Mouse (Mus musculus) midbrain, embryonic 11.5 days (tissue): ENCODE data around the gene Erc2. TPM values are rescaled to one million over a fixed set of nuclear protein-coding genes. Genes with fewer than 3 reads are reported as not detected.

Experiments used
- ATAC-seq: fragments of 200-750 bp; cut with Nextera tagmentation; 2 replicates; pipeline ENCODE4 v1.8.0; 2017; ENCODE audit warnings: moderate TSS enrichment, moderate library complexity; ENCODE audit not compliant: low FRiP score
- DNase-seq: peaks from one replicate; pipeline ENCODE4 v3.0.0; 2015; ENCODE audit warnings: low spot score; ENCODE audit errors: missing footprints
- H3K27ac ChIP-seq: fragments of 300-500 bp; sonication (generic); 2 replicates; pipeline ENCODE4 v1.5.1; 2014; ENCODE audit warnings: low read depth, low read length
- H3K27me3 ChIP-seq: fragments of 300-500 bp; sonication (generic); 2 replicates; pipeline ENCODE4 v1.6.1; 2014; ENCODE audit warnings: mild to moderate bottlenecking, low read length, moderate library complexity, mixed read lengths; ENCODE audit not compliant: control insufficient read depth, insufficient read depth
- H3K36me3 ChIP-seq: fragments of 300-500 bp; sonication (generic); 2 replicates; pipeline ENCODE4 v1.6.1; 2014; ENCODE audit warnings: mild to moderate bottlenecking, low read length, moderate library complexity, mixed read lengths; ENCODE audit not compliant: control insufficient read depth, insufficient read depth
- H3K4me1 ChIP-seq: fragments of 300-500 bp; sonication (generic); 2 replicates; pipeline ENCODE4 v1.6.1; 2014; ENCODE audit warnings: low read length; ENCODE audit not compliant: control insufficient read depth, insufficient read depth
- H3K4me2 ChIP-seq: fragments of 300-500 bp; sonication (generic); 2 replicates; pipeline ENCODE4 v1.6.1; 2014; ENCODE audit warnings: mild to moderate bottlenecking, moderate library complexity
- H3K4me3 ChIP-seq: fragments of 300-500 bp; sonication (generic); 2 replicates; pipeline ENCODE4 v1.5.1; 2014; ENCODE audit warnings: low read depth, low read length
- H3K9ac ChIP-seq: fragments of 300-500 bp; sonication (generic); 2 replicates; pipeline ENCODE4 v1.6.1; 2014; ENCODE audit warnings: low read length
- H3K9me3 ChIP-seq: fragments of 300-500 bp; sonication (generic); 2 replicates; pipeline ENCODE4 v1.6.1; 2016; ENCODE audit warnings: low read length; ENCODE audit not compliant: control insufficient read depth
- WGBS: fragments of 180-500 bp; shearing (Covaris S2); extraction: QIAGEN DNeasy Blood & Tissue Kit; methylation state at CpG from one replicate; pipeline ENCODE4 v1.1.7; 2014; 5-methylcytosine and 5-hydroxymethylcytosine counted together
- polyA plus RNA-seq: library from polyadenylated mRNA; unstranded; fragments of >200 nt; fragmentation: Nextera tagmentation; extraction: Ambion mirVana; gene quantifications from 2 replicates; pipeline ENCODE4 v1.2.1, GENCODE M21; 2014

Gene Erc2
- polyA plus RNA-seq, 1 experiment from 2014 or later = 10.6 TPM

- H3K4me1 ChIP-seq = no peaks in the 10 kb centered on the region
- DNase-seq (no peak), ATAC-seq (no peak)
- H3K27ac ChIP-seq = no peak overlapping the region
- no peaks in the 10 kb centered on the region for H3K27me3 ChIP-seq
- H3K36me3 ChIP-seq = no peaks in the 10 kb centered on the region
- WGBS = 93% methylated on average over 1 of the region's 1 CpGs
- H3K4me2 ChIP-seq = no peak overlapping the region
- no peak overlapping the region for H3K4me3 ChIP-seq
- H3K9me3 ChIP-seq = no peaks in the 10 kb centered on the region
- no peak overlapping the region for H3K9ac ChIP-seq
These were observed 365.2 kb downstream of the Erc2 start for GRCm38 (mm10) chr14:27987422-27987821.

GRCm38 (mm10) chr14:27998551-27998950 lies 376.3 kb downstream of the Erc2 start:
- no peak for ATAC-seq
- DNase-seq = no peak
- no peak overlapping the region for H3K4me2 ChIP-seq
- H3K27ac ChIP-seq = no peak overlapping the region
- H3K4me1 ChIP-seq = no peaks in the 10 kb centered on the region
- H3K9me3 ChIP-seq = no peaks in the 10 kb centered on the region
- 54% methylated on average over 3 of the region's 3 CpGs for WGBS
- no peaks in the 10 kb centered on the region for H3K36me3 ChIP-seq
- H3K9ac ChIP-seq = no peak overlapping the region
- no peaks in the 10 kb centered on the region for H3K27me3 ChIP-seq
- H3K4me3 ChIP-seq = no peak overlapping the region

GRCm38 (mm10) chr14:28004023-28004422 lies 381.8 kb downstream of the Erc2 start:
- no peaks in the 10 kb centered on the region for H3K9me3 ChIP-seq
- H3K4me1 ChIP-seq = peaks cover 4% of the 10 kb centered on the region; the same call in 1 of the 2 replicates
- ATAC-seq (no peak), DNase-seq (no peak)
- no peak overlapping the region for H3K9ac ChIP-seq
- H3K36me3 ChIP-seq = no peaks in the 10 kb centered on the region
- 56% methylated on average over 4 of the region's 4 CpGs for WGBS
- H3K27me3 ChIP-seq = no peaks in the 10 kb centered on the region
- H3K27ac ChIP-seq = no peak overlapping the region
- H3K4me3 ChIP-seq = no peak overlapping the region
- no peak overlapping the region for H3K4me2 ChIP-seq

- no peak overlapping the region for H3K9ac ChIP-seq
- peaks cover 4% of the 10 kb centered on the region; the same call in 1 of the 2 replicates for H3K4me1 ChIP-seq
These were observed 388.5 kb downstream of the Erc2 start for GRCm38 (mm10) chr14:28010536-28011280.

GRCm38 (mm10) chr14:28023199-28023598 lies 401.0 kb downstream of the Erc2 start:
- Histone ChIP-seq H3K9me3 (no peaks in the 10 kb centered on the region), H3K4me2 (no peak overlapping the region), H3K27ac (no peak overlapping the region), H3K4me3 (no peak overlapping the region), H3K4me1 (no peaks in the 10 kb centered on the region), H3K36me3 (no peaks in the 10 kb centered on the region), H3K27me3 (no peaks in the 10 kb centered on the region), H3K9ac (no peak overlapping the region)
- ATAC-seq (no peak), DNase-seq (no peak)
- WGBS = 88% methylated on average over 6 of the region's 6 CpGs

More at GRCm38 (mm10) chr14:28010536-28011280, 388.5 kb downstream of the Erc2 start:
- Histone ChIP-seq H3K4me2 (no peak overlapping the region), H3K9me3 (no peaks in the 10 kb centered on the region), H3K27ac (no peak overlapping the region), H3K36me3 (no peaks in the 10 kb centered on the region), H3K27me3 (no peaks in the 10 kb centered on the region), H3K4me3 (no peak overlapping the region)
- 87% methylated on average over 10 of the region's 10 CpGs for WGBS
- no peak for ATAC-seq
- no peak for DNase-seq

- H3K4me1 ChIP-seq = no peaks in the 10 kb centered on the region
- ATAC-seq (no peak), DNase-seq (no peak)
- H3K27ac ChIP-seq = no peak overlapping the region
- H3K9me3 ChIP-seq = no peaks in the 10 kb centered on the region
- no peaks in the 10 kb centered on the region for H3K36me3 ChIP-seq
- 64% methylated on average over 1 of the region's 1 CpGs for WGBS
- H3K9ac ChIP-seq = no peak overlapping the region
- H3K4me3 ChIP-seq = no peak overlapping the region
- H3K27me3 ChIP-seq = no peaks in the 10 kb centered on the region
- H3K4me2 ChIP-seq = no peak overlapping the region
These were observed 408.6 kb downstream of the Erc2 start for GRCm38 (mm10) chr14:28030870-28031269.

GRCm38 (mm10) chr14:28035013-28035412 lies 412.8 kb downstream of the Erc2 start:
- WGBS = 89% methylated on average over 2 of the region's 2 CpGs
- H3K9ac ChIP-seq = no peak overlapping the region
- H3K9me3 ChIP-seq = no peaks in the 10 kb centered on the region
- DNase-seq (no peak), ATAC-seq (no peak)
- H3K36me3 ChIP-seq = no peaks in the 10 kb centered on the region
- no peak overlapping the region for H3K27ac ChIP-seq
- no peaks in the 10 kb centered on the region for H3K27me3 ChIP-seq
- no peak overlapping the region for H3K4me2 ChIP-seq
- H3K4me1 ChIP-seq = no peaks in the 10 kb centered on the region
- no peak overlapping the region for H3K4me3 ChIP-seq

GRCm38 (mm10) chr14:28043095-28043494 lies 420.9 kb downstream of the Erc2 start:
- DNase-seq (no peak), ATAC-seq (no peak)
- Histone ChIP-seq H3K4me1 (no peaks in the 10 kb centered on the region), H3K36me3 (no peaks in the 10 kb centered on the region), H3K27me3 (no peaks in the 10 kb centered on the region), H3K4me2 (no peak overlapping the region), H3K9ac (no peak overlapping the region), H3K4me3 (no peak overlapping the region), H3K9me3 (no peaks in the 10 kb centered on the region), H3K27ac (no peak overlapping the region)
- 78% methylated on average over 4 of the region's 4 CpGs for WGBS

- Histone ChIP-seq H3K27ac (no peak overlapping the region), H3K4me3 (no peak overlapping the region), H3K27me3 (no peaks in the 10 kb centered on the region), H3K9me3 (no peaks in the 10 kb centered on the region), H3K9ac (no peak overlapping the region), H3K4me2 (no peak overlapping the region), H3K4me1 (no peaks in the 10 kb centered on the region), H3K36me3 (no peaks in the 10 kb centered on the region)
- DNase-seq = no peak
- no peak for ATAC-seq
- 93% methylated on average over 5 of the region's 5 CpGs for WGBS
These were observed 429.4 kb downstream of the Erc2 start for GRCm38 (mm10) chr14:28051646-28052045.
